Mouse (Mus musculus) gastrocnemius, postnatal 4 days (tissue): ENCODE data around the gene Abcc9. TPM values are rescaled to one million over a fixed set of nuclear protein-coding genes. Genes with fewer than 3 reads are reported as not detected.
"Not testable (repeated sequence)": the region's sequence is repeated elsewhere in the genome, so short reads cannot be mapped to it uniquely, and the experiment has no call there.

ENCODE experiments used
- DNase-seq, 2 experiments: peaks; one replicate each; pipeline ENCODE4 v3.0.0; 2021 to 2022; ENCODE audit warnings: low spot score in 2 of 2, mixed read lengths in 2 of 2
- total RNA-seq, 2 experiments: library from RNA; stranded (reverse); gene quantifications; 2 replicates each; pipeline ENCODE4 v1.2.3; 2021

Gene Abcc9
- total RNA-seq, 2 experiments from 2014 or later, result 114 to 117 TPM

- no peak for DNase-seq
These were observed 4.6 kb upstream of the Abcc9 start for GRCm38 (mm10) chr6:142706688-142707087.

GRCm38 (mm10) chr6:142703441-142703930 is 1.4 kb upstream of the Abcc9 start:
- no peak for DNase-seq

GRCm38 (mm10) chr6:142701161-142701560 is 954 bp downstream of the Abcc9 start:
- no peak for DNase-seq

- DNase-seq, result no peak
These were observed 1.4 kb downstream of the Abcc9 start for GRCm38 (mm10) chr6:142700753-142701152.

DNA sequence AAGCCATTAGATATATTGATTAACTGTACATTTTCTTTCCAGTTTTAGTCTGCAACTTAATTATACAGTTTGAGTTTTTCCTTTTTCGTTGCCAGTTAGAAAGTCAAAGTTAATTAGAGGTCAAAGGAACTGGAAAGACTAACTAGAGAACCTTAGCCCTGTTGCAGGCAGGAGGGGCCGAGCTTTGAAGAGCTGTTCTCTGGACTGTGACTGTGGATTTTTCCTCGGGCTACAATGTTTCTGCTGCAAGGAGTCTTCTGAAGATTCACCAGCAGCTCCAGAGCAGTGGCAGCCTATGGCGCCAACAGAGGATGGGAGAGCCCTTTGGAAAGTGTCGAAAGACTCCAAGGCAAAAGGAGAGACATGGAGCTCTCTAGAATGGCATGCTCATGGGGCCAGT is 10.0 kb downstream of the Abcc9 start:
- DNase-seq, result no peak

DNA sequence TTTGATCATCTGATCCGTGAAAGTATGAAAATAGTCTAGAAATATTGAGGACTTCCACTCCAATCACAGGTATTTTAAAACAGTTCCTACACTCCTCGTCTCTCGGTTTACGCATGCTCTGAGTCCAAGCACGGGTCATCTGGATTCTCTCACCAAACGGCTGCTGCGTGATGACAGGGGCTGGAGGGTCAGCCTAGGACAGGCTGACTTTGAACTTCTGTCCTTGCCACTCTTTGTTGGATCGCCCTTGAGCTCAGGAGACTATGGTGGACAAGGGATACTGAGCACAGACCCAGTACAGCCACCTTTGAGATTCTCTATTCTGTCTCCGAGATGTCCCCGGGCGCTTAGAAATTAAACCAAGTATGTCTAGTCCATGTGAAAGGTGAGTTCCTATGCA is 12.4 kb downstream of the Abcc9 start:
- no peak for DNase-seq

- DNase-seq, result no peak
These were observed 19.0 kb downstream of the Abcc9 start for GRCm38 (mm10) chr6:142682985-142683691.

- no peak for DNase-seq
These were observed 32.1 kb downstream of the Abcc9 start for GRCm38 (mm10) chr6:142670021-142670420.

GRCm38 (mm10) chr6:142669343-142669742 is 32.8 kb downstream of the Abcc9 start:
- no peak for DNase-seq

DNA sequence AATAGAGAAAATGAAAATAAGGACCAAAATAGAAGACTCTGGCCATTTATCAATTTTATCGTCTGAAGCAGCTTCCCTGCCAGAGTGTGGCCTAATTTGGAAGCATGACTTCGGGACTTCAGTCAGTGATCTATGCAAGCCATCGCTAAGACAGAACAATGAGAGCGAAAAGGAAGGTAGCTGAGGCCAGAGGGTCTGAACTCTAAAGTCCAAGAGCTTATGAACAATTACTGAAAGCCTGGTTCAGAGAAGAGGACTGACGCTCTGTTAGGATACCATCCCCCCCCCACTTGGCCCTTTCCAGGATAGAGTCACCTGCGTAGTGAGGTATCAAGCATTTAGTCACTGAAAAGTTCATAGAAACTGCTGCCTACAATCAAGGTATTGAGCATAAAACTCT is 33.3 kb downstream of the Abcc9 start:
- no peak for DNase-seq

- DNase-seq, result no peak
These were observed 33.7 kb downstream of the Abcc9 start for GRCm38 (mm10) chr6:142668419-142668766.

DNA sequence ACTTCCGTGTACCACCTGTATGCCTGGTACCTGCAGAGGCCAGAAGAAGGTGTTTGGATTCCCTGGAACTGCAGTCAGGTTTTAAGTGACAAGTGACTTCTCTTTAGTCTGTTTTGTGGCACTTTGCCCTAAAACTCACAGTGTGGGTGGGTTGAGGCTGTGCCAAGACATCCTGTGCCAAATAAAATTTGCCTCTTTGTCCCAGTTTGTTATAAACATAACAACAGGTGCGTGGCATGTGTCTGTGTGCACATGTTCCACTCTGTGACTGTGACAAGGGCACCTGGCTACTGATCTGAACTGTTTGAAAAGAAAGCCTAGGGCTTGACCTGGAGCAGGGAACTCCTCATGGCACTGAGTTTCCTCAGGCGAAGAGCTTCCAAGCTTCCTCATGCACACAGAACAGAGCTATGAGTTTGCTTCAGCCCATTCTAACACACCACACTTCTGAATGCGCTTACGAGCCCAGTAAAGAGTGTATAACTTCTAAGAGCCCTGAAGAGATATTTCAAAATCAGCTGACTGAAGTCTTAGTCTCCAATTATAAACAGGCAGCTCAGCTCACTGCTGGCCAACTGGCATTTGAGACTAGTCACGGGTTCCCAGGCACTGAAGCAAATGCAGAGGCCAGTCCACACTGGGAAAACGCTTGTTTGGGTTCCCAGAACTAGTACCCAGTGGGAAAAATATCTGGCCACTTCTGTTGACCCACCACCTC is 34.3 kb downstream of the Abcc9 start:
- DNase-seq, result peak in 1 of 2 experiments; percentile 28

DNA sequence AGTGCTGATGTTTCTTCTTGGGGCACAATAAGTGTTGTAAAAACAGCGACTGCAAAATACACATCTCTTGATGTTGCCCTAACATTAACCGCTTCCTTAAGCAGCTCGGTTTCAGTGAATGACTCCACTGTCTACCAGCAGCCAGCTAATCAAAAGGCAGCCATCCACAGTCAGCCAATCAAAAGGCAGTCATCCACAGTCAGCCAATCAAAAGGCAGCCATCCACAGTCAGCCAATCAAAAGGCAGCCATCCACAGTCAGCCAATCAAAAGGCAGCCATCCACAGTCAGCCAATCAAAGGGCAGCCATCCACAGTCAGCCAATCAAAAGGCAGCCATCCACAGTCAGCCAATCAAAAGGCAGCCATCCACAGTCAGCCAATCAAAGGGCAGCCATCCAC is 40.1 kb downstream of the Abcc9 start:
- not testable (repeated sequence) for DNase-seq

DNA sequence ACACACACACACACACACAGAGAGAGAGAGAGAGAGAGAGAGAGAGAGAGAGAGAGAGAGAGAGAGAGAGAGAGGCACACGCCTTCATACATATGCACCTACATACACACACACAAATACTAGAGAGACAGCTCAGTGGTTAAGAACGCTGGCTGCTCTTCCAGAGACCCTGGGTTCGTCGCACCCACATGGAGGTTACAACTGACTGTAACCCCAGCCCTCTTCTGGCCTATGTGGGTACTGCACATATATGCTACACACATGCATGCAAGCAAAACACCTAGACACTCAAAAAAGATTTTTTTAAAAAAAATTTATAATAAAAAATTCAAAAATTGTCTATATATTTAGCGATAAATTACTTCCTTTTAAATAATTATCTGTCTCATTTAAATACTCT is 43.1 kb downstream of the Abcc9 start:
- no peak for DNase-seq

- no peak for DNase-seq
These were observed 47.6 kb downstream of the Abcc9 start for GRCm38 (mm10) chr6:142654561-142654960.

DNA sequence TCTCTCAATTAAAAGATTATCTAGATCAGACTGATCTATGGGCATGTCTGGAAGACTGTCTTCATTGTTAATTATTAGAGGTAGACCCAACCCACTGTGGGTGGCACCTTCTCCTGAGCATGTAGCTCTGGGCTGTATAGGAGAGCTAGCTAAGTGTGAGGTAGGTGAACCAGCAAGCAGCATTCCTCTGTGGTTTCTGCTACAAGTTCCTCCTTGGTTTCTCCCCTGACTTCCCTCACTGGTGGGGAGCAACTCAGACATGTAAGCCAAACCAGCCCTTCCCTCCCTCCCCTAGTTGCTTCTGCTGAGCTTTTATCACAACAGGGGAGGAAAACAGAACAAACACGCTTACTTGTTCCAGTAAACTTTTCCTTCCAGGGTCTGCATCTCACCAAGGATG is 49.9 kb downstream of the Abcc9 start:
- DNase-seq, result no peak

GRCm38 (mm10) chr6:142649331-142649730 is 52.8 kb downstream of the Abcc9 start:
- no peak for DNase-seq

GRCm38 (mm10) chr6:142645474-142645873 is 56.6 kb downstream of the Abcc9 start:
- no peak for DNase-seq

- no peak for DNase-seq
These were observed 62.8 kb downstream of the Abcc9 start for GRCm38 (mm10) chr6:142639301-142639700.

DNA sequence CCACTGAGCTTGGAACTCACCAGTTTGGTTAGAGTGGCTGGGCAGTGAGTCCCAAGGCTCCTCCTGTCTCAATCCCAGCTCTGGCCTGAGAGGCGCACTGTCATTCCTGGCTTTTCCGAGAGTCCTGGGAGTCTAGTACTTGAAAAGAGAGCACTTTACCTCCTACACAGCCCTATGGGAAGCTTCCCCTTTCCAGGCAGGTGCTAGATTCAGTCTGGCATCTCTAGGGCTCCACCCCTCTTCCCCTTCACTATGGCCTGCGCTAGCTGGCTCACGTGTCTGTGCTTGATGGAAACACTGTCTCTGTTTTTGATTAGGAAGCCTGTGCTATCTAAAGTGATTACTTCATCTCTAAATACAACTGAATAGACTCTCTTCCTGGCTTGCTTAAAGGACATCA is 66.5 kb downstream of the Abcc9 start:
- no peak for DNase-seq

DNA sequence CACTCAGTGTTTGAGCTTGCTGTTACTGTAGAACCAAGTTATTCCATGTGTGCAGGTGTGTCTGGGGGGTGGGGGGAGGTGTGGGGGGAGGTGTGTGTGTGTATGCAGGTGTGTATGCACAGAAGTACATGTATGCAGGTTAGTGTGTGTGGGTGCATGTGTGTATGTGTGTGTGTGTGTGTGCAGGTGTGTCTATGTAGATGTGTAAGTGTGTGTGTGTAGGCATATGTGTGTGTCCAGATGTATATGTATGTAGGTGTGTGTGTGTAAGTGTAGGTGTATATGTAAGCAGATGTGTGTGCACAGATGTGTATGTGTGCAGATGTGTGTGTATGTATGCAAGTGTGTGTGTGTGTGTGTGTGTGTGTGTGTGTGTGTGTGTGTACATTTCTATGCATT is 66.9 kb downstream of the Abcc9 start:
- DNase-seq, result no peak

DNA sequence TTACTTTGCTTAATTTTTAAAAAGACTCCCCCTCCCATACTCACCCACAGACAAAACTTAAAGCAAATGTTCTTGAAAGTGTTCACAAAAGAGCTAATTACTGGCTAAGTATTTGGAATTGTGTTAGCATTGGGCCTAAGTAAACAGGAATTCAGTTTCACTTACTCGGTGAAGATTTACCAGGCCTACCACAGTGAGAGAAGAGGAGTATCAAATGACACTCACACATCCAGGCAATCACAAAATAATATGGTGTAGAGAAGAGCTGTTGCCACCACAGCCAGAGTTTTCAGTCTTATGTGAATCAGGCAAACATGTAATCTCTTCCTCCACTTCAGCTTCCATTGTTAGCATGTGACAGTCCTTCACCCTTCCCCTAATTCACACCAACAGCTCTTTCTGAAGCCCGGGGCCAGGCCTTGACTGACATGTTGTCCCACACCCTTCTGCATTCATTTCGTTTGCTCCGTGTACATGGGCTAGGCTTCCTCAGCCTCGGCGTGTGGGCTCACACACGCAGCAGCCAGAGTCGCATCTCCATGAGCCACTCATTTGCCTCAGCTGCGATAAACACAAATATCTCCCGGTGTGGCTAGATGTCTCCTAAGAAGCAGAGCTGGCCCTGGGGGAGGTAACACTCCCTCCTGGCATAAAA is 67.5 kb downstream of the Abcc9 start:
- DNase-seq, result no peak
